Mouse (Mus musculus) lung, adult 2 months (tissue): Measurements from ENCODE around the gene Cpm. TPM values are rescaled to one million over a fixed set of nuclear protein-coding genes. Genes with fewer than 3 reads are reported as not detected.

ENCODE experiments used
- DNase-seq: peaks from one replicate; pipeline ENCODE4 v3.0.0; 2022
- H3K4me1 ChIP-seq: fragments of 200-500 bp; 2 replicates; pipeline ENCODE4 v1.6.1; 2011; ENCODE audit warnings: low read length; ENCODE audit not compliant: control insufficient read depth, insufficient read depth
- H3K4me3 ChIP-seq: fragments of 200-500 bp; replicated peaks from 2 replicates; pipeline ENCODE3; 2011; ENCODE audit warnings: low read depth, mild to moderate bottlenecking, control low read depth, low read length; ENCODE audit errors: extremely low read depth
- CTCF ChIP-seq: fragments of 200-500 bp; IDR thresholded peaks from 2 replicates; pipeline ENCODE4 v1.5.1; 2011; ENCODE audit warnings: mild to moderate bottlenecking, low read length, control low read depth; ENCODE audit not compliant: insufficient read depth
- POLR2A ChIP-seq: fragments of 200-500 bp; IDR thresholded peaks from 2 replicates; pipeline ENCODE4 v1.6.1; 2011; ENCODE audit warnings: low read depth, mild to moderate bottlenecking, control low read depth, low read length, borderline replicate concordance; ENCODE audit errors: extremely low read depth
- WGBS: fragments of 180-500 bp; shearing (Covaris S2); methylation state at CpG from one replicate; pipeline ENCODE4 v1.1.7; 2018; 5-methylcytosine and 5-hydroxymethylcytosine counted together
- polyA plus RNA-seq: library from polyadenylated mRNA; depleted of rRNA; stranded (reverse); fragments of >200 nt; gene quantifications from 2 replicates; pipeline ENCODE4 v1.2.3, GENCODE M21; 2012

Cpm gene
- polyA plus RNA-seq, 1 experiment: 117 TPM

DNA sequence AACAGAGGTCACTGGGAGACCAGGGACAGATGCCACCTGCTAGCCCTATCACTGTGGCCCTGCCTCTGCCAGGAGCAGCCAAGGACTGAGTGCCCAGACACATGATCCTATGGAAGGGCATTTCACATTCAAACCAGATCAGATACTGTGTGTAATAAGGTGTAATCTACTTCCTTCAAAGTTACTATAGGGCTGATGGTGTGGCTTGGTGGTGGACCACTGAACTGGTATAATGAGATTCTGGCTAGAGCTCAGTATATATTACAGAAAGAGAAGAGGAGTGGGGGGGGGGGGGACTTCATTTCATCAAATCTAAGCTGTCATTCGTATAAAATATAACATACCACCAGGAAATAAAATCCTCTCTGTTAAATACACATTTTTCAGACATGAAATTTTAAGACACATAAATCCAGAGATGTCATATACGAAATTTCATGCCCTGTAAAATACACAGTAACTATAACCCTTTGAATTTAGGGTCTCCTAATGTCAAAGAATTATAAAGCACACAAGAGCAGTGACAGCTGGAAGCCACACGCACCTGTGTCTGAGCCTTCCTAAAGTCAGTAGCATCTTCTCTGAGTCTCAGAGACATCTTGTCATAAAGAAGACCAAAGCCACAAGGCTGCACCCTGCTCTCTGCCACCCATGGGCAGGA lies 45.2 kb downstream of the Cpm start:
- no peak for DNase-seq

DNA sequence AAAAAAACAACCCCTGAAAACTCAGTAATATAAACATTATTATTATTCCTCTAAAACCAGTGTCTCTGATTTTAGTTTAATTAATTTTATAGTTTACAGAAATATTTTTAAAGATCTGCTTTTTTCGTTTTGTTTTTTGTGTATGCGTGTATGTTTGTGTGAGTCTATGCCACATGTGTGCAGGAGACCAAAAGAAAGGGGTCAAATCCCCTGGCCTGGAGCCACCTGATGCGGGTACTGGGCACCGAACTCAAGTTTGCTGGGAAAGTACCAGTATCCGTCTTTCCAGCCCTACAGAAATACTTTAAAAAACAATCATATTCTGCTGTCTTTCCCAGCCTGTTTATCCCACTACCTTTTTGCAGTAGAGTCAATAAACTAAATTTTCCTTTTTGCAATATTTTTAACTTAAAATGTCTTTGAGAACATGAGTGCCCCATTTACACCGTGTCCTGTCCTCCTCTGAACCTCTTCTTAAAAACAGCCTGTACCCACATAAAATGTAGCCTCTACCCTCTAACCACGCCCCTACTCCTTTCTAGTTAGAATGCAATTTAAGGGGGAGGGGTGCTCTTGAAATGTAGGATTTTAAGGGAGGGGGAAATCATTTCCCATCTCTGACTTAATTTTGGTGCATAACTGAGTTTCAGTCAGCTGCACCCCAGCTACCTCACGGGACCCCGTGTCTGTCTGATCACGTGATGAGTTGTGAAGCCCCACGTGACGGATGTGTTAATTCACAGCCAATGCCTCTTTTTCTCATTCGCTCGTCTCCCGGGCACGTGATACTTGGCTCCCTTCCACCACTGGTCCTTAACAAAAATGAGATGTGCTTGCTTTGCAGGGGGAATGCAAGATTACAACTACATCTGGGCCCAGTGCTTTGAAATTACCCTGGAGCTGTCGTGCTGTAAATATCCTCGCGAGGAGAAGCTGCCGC lies 46.1 kb downstream of the Cpm start:
- TF ChIP-seq CTCF: no peak
- no peak for TF ChIP-seq POLR2A
- Histone ChIP-seq H3K4me3 (no peak overlapping the region), H3K4me1 (no peaks in the 10 kb centered on the region; the same call in 1 of the 2 replicates)
- 39% methylated on average over 20 of the region's 20 CpGs for WGBS
- no peak for DNase-seq

More for the DNA sequence above, 45.2 kb downstream of the Cpm start:
- 89% methylated on average over 3 of the region's 3 CpGs for WGBS
- H3K4me3 ChIP-seq: no peak overlapping the region
- H3K4me1 ChIP-seq: no peaks in the 10 kb centered on the region; the same call in 1 of the 2 replicates
- TF ChIP-seq POLR2A (no peak), CTCF (no peak)

DNA sequence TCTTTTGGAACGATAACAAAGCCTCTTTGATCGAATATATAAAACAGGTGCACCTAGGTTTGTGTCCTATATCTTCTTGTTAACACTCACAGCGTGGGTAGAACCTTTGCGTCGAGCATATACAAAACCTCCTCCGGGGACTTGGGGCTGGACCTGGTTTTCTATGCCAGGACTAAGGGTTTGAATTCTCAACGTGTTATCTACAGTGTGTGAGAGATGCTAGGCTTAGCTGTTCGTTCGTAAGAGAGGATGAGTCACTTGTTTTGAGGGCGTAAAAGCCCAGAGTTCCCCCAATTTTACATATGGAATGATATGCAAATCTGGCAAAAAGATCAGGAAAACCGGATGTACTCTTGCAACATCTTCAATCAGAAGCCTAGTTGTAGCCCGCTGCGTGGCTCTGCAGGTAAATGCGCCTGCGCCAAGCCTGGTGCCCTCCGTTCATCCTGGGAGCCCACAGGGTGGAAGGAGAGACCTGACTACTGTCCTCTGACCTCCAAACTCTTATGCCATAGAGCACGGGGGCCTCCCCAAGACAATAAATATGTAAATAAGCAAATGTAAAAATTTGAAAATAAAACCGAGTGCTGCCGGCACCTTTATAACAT lies 46.8 kb downstream of the Cpm start:
- Histone ChIP-seq H3K4me3 (no peak overlapping the region), H3K4me1 (no peaks in the 10 kb centered on the region; the same call in 1 of the 2 replicates)
- WGBS: 47% methylated on average over 19 of the region's 19 CpGs
- no peak for DNase-seq
- TF ChIP-seq CTCF (no peak), POLR2A (no peak)

DNA sequence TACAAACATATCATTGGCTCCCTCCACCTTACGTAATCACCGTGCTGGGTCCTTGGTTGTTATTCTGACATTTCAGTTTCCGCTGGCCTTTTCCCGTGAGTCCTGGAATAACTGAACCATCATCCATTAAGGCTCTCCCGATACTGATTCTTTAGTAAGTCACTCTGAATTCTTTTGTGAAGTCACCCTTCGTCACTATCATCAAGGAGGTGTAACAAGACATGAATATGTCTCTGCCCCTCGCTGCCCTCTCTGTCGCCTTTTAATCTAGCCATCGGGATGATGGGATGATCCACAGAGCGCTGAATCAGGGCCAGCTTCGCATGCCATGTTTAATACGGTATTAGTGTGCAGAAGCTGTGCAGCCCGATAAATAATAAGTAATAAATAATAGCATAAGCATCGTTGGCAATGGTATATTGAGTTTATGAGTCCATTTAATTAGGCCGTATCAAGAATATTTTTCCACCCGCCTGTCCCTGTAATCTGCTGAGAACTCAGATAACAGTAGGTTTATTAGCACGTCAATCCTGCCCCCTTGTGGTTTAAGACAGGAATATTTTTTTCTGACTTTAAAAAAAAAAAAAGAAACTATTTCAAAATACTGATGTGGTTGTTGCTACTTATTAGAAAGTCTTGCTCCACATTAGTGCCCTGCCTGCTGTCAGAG lies 47.5 kb downstream of the Cpm start:
- Histone ChIP-seq H3K4me1 (no peaks in the 10 kb centered on the region; the same call in 1 of the 2 replicates), H3K4me3 (no peak overlapping the region)
- 38% methylated on average over 17 of the region's 17 CpGs for WGBS
- TF ChIP-seq CTCF (no peak), POLR2A (no peak)
- no peak for DNase-seq

DNA sequence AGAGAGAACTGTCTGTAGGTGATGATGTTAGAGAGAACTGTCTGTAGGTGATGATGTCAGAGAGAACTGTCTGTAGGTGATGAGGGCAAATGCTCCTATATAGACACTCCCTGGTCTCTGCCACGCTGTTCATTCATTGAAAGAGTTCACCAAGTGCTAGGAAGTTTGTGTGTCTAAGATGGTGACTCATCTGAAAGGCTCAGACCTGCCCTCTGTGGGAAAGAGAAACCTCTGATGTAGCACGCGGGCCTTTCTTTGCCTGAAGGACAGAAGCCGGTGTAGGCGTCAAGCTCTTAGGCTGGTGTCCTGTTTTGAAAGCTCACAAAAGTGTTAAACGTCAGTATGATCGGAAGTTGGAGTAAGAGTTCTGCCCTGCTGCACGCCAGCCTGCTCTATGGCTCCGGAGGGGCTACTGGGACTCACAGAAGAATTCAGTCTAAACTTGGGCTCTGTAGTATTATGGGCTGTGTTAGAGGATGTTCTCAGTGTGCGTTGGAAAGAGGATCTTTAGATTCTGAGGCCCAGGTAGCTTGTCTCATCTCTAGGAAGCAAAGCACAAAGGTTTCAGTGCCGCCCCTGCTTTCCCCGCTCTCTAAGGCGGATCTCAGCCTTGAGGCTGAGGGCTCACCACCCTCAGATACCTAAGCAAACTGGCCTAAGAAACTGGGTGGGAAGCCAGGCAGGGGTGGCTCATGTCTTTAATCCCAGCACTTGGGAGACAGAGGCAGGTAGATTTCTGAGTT lies 48.4 kb downstream of the Cpm start:
- no peak for TF ChIP-seq CTCF
- no peak for TF ChIP-seq POLR2A
- no peak overlapping the region for H3K4me3 ChIP-seq
- no peak for DNase-seq
- no peaks in the 10 kb centered on the region; the same call in 1 of the 2 replicates for H3K4me1 ChIP-seq
- 78% methylated on average over 13 of the region's 13 CpGs for WGBS

DNA sequence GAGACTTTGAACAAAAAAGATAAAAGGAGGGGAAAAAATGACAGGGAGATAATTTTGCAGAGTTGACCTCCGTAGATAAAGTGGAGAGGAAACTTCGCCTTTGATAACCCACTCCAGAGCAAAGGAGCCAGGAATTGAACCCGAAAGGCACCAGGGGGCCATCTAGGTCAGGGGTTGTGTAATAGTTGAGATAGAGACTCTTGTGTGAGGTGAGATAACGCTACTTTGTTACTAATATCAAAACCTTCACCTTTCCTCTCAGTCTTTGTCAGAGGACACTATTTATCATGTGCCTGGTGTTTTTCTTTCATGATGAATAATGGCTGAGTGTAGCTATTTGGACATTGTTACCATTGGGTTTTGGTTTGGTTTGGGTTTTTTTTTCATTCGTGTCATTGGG lies 49.1 kb downstream of the Cpm start:
- TF ChIP-seq POLR2A (no peak), CTCF (no peak)
- WGBS: 67% methylated on average over 5 of the region's 5 CpGs
- no peak for DNase-seq
- no peaks in the 10 kb centered on the region; the same call in 1 of the 2 replicates for H3K4me1 ChIP-seq
- H3K4me3 ChIP-seq: no peak overlapping the region

DNA sequence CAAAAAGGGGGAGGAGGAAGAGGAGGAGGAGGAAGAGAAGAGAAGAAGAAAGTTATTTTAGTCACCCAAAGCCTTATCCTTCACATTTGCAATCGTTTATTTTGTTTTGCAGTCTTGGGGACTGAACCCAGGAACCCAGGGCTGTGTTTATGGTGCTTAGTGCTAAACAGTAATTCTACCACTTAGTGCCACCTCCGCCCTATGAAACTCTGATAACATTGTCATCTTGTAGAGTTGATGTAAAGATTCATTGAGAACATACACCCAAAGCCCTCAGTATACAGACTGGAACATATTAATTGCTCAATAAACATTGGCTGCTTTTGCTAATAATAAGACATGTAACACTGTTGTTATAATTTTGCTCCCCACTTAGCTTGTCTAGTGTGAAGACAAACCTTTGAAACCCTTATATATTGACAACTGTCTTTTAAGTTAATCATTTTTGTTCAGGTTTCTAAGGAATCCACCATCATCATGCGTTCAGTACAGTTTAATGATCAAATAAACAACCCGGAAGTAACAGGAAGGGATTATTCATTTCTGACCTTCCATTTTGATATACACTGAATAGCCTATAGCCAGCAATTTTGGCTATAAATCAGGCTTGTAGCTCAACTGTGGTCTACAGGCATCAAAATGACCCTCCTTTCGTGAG lies 49.9 kb downstream of the Cpm start:
- H3K4me3 ChIP-seq: no peak overlapping the region
- DNase-seq: no peak
- no peaks in the 10 kb centered on the region; the same call in 1 of the 2 replicates for H3K4me1 ChIP-seq
- WGBS: 80% methylated on average over 5 of the region's 5 CpGs
- TF ChIP-seq CTCF: no peak

DNA sequence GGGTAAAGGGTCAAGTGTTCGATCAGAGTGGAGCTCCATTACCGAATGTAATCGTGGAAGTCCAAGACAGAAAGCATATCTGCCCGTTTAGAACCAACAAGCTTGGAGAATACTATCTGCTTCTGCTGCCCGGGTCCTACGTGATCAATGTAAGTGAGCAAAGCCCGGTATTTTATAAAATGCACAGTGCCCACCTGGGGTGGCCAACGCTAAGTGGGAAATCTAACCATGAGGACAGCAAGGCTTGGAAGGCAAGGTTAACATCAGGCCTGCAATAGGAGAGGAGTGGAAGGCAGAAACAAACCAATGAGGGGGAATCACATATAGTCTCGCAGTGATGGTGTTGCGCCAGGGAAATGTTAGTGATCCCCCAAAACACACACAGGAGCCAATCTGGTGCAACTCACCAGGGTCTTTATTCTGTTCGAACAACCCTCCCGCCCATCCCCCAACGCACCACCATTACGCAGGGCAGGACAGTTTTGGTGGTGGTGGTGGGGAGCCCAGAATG lies 50.7 kb downstream of the Cpm start:
- 94% methylated on average over 14 of the region's 14 CpGs for WGBS
- Histone ChIP-seq H3K4me1 (no peaks in the 10 kb centered on the region; the same call in 1 of the 2 replicates), H3K4me3 (no peak overlapping the region)
- TF ChIP-seq CTCF (no peak), POLR2A (no peak)
- DNase-seq: no peak
